Mouse (Mus musculus): ENCODE data around the gene Cnnm3.

DNA sequence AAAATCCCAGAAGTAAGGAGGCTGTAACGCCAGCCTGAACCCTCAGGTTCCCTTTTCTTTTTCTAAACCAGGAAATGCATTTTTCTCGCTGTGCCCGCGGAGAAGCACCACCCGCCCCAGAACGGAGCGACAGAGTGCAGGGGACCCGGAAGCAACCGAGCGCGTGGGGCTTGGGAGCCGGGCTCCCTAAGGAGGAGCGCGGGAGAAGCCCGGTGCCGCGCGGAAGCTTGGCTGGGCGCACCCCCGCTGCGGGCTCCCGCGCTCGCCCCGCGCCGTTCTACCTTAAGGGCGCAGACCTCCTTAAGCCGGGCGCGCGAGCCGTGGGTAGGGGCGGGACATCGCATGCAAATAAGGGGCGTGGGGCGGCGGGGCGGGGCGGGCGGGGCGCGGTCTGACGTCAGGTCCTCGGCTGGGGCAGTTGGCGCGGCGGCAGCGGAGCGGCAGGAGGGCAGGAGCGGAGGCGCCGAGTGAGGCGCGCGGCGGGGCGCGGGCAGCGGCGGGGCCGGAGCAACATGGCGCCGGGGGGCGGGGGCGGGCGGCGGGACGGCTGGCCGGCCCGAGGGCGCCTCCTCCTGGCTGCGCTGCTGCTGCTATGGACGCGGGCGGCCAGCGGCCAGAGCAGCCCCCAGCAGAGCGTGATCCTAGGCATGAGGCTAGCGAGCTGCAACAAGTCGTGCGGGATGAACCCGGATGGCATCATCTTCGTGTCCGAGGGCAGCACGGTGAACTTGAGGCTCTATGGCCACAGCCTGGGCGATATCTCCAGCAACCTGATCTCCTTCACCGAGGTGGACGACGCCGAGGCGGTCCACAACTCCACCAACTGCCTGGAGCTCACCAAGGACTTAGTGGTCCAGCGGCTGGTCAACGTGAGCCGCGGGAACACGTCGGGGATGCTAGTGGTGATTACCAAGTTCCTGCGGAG lies 40.2 kb upstream of the Cnnm3 start, which contains the start of gene Cnnm4:
- TF ChIP-seq CTCF (IDR thresholded peaks at IDR 0.05) (peak; percentile 69), POLR2A (IDR thresholded peaks at IDR 0.05; ENCODE audit: insufficient read depth, low read depth, low read length) (peak; percentile 8; the same call in 1 of the 2 replicates)
